Mouse (Mus musculus) midbrain, postnatal 0 days (tissue): ENCODE data around the gene Serpinc1. TPM values are rescaled to one million over a fixed set of nuclear protein-coding genes. Genes with fewer than 3 reads are reported as not detected.

Source experiments
- ATAC-seq: fragments of 200-750 bp; cut with Nextera tagmentation; 2 replicates; pipeline ENCODE4 v1.8.0; 2017; ENCODE audit warnings: moderate number of reproducible peaks, mild to moderate bottlenecking, moderate TSS enrichment, moderate library complexity; ENCODE audit not compliant: low FRiP score
- DNase-seq: peaks from one replicate; pipeline ENCODE4 v3.0.0-alpha.2; 2015; ENCODE audit warnings: low spot score
- H3K27ac ChIP-seq: fragments of 300-500 bp; sonication (generic); 2 replicates; pipeline ENCODE4 v1.5.1; 2014; ENCODE audit warnings: low read depth, mild to moderate bottlenecking, low read length, mixed read lengths
- H3K27me3 ChIP-seq: fragments of 300-500 bp; sonication (generic); 2 replicates; pipeline ENCODE4 v1.6.1; 2014; ENCODE audit warnings: low read length, control low read depth, mixed read lengths; ENCODE audit not compliant: insufficient read depth
- H3K36me3 ChIP-seq: fragments of 300-500 bp; sonication (generic); 2 replicates; pipeline ENCODE4 v1.6.1; 2014; ENCODE audit warnings: low read length, control low read depth, mixed read lengths; ENCODE audit not compliant: insufficient read depth
- H3K4me1 ChIP-seq: fragments of 300-500 bp; sonication (generic); 2 replicates; pipeline ENCODE4 v1.6.1; 2014; ENCODE audit warnings: mild to moderate bottlenecking, control low read depth, antibody characterized with exemption, low read length, mixed read lengths; ENCODE audit not compliant: insufficient read depth
- H3K4me2 ChIP-seq: fragments of 300-500 bp; sonication (generic); 2 replicates; pipeline ENCODE4 v1.6.1; 2014; ENCODE audit warnings: low read depth, mild to moderate bottlenecking, low read length, mixed read lengths; ENCODE audit not compliant: poor library complexity, severe bottlenecking
- H3K4me3 ChIP-seq: fragments of 300-500 bp; sonication (generic); 2 replicates; pipeline ENCODE4 v1.5.1; 2014; ENCODE audit warnings: low read depth, mild to moderate bottlenecking, low read length, moderate library complexity
- H3K9ac ChIP-seq: fragments of 300-500 bp; sonication (generic); replicated peaks from 2 replicates; pipeline ENCODE4 v1.6.1; 2014; ENCODE audit warnings: mild to moderate bottlenecking, low read length, moderate library complexity, mixed read lengths; ENCODE audit not compliant: poor library complexity, severe bottlenecking
- H3K9me3 ChIP-seq: fragments of 300-500 bp; sonication (generic); 2 replicates; pipeline ENCODE4 v1.6.1; 2016; ENCODE audit warnings: low read length, control low read depth
- CTCF ChIP-seq: IDR thresholded peaks from 2 replicates; pipeline ENCODE4 v1.5.1; 2016; ENCODE audit warnings: antibody characterized with exemption, mild to moderate bottlenecking
- WGBS: fragments of 180-500 bp; shearing (Covaris S2); extraction: QIAGEN DNeasy Blood & Tissue Kit; methylation state at CpG from one replicate; pipeline ENCODE4 v1.1.7; 2014; 5-methylcytosine and 5-hydroxymethylcytosine counted together
- polyA plus RNA-seq: library from polyadenylated mRNA; unstranded; fragments of >200 nt; fragmentation: Nextera tagmentation; extraction: Ambion mirVana; gene quantifications from 2 replicates; pipeline ENCODE4 v1.2.1, GENCODE M21; 2015
- total RNA-seq: library from RNA; depleted of rRNA; stranded (reverse); fragments of >200 nt; gene quantifications from 2 replicates; pipeline ENCODE4 v1.2.3, GENCODE M21; 2014

Serpinc1 gene
- total and polyA plus RNA-seq, 2 experiments from 2014 or later = 0.05 to 3.4 TPM

GRCm38 (mm10) chr1:161006471-161006870 is 28.1 kb downstream of the Serpinc1 start:
- 0 out of 2 replicates have a peak, but pooled peaks cover 2% of the 10 kb centered on the region for H3K36me3 ChIP-seq
- no peaks in the 10 kb centered on the region for H3K27me3 ChIP-seq
- H3K4me3 ChIP-seq = no peak overlapping the region
- no peak overlapping the region for H3K4me2 ChIP-seq
- H3K27ac ChIP-seq = no peak overlapping the region
- no peak overlapping the region for H3K9ac ChIP-seq
- 73% methylated on average over 5 of the region's 5 CpGs for WGBS
- DNase-seq (no peak), ATAC-seq (no peak)
- no peak for TF ChIP-seq CTCF
- no peaks in the 10 kb centered on the region for H3K9me3 ChIP-seq
- no peaks in the 10 kb centered on the region for H3K4me1 ChIP-seq

GRCm38 (mm10) chr1:161008038-161008437 is 29.7 kb downstream of the Serpinc1 start:
- 92% methylated on average over 2 of the region's 2 CpGs for WGBS
- no peak for TF ChIP-seq CTCF
- peaks cover 4% of the 10 kb centered on the region; the same call in 1 of the 2 replicates for H3K36me3 ChIP-seq
- no peaks in the 10 kb centered on the region for H3K4me1 ChIP-seq
- no peak overlapping the region for H3K4me2 ChIP-seq
- no peak overlapping the region for H3K9ac ChIP-seq
- H3K27ac ChIP-seq = no peak overlapping the region
- ATAC-seq = no peak
- DNase-seq = no peak
- no peaks in the 10 kb centered on the region for H3K9me3 ChIP-seq
- no peaks in the 10 kb centered on the region for H3K27me3 ChIP-seq
- H3K4me3 ChIP-seq = no peak overlapping the region

- H3K27me3 ChIP-seq = no peaks in the 10 kb centered on the region
- no peak overlapping the region for H3K27ac ChIP-seq
- no peak overlapping the region for H3K9ac ChIP-seq
- H3K4me1 ChIP-seq = no peaks in the 10 kb centered on the region
- ATAC-seq (no peak), DNase-seq (no peak)
- 92% methylated on average over 4 of the region's 4 CpGs for WGBS
- no peak overlapping the region for H3K4me3 ChIP-seq
- no peak for TF ChIP-seq CTCF
- peaks cover 2% of the 10 kb centered on the region; the same call in 1 of the 2 replicates for H3K36me3 ChIP-seq
- no peak overlapping the region for H3K4me2 ChIP-seq
- no peaks in the 10 kb centered on the region for H3K9me3 ChIP-seq
These were observed 32.1 kb downstream of the Serpinc1 start for GRCm38 (mm10) chr1:161010436-161010835.

- no peak overlapping the region for H3K27ac ChIP-seq
- H3K4me3 ChIP-seq = no peak overlapping the region
- peaks cover 28% of the 10 kb centered on the region for H3K36me3 ChIP-seq
- no peak overlapping the region for H3K9ac ChIP-seq
- no peak for TF ChIP-seq CTCF
- H3K9me3 ChIP-seq = no peaks in the 10 kb centered on the region
- no peak overlapping the region for H3K4me2 ChIP-seq
- no peak for DNase-seq
- 95% methylated on average over 2 of the region's 2 CpGs for WGBS
- no peaks in the 10 kb centered on the region for H3K27me3 ChIP-seq
- no peaks in the 10 kb centered on the region for H3K4me1 ChIP-seq
- no peak for ATAC-seq
These were observed 38.0 kb downstream of the Serpinc1 start for GRCm38 (mm10) chr1:161016378-161016777.

- Histone ChIP-seq H3K9ac (no peak overlapping the region), H3K27ac (no peak overlapping the region), H3K4me2 (no peak overlapping the region), H3K27me3 (no peaks in the 10 kb centered on the region), H3K36me3 (peaks cover 26% of the 10 kb centered on the region), H3K9me3 (no peaks in the 10 kb centered on the region), H3K4me3 (no peak overlapping the region), H3K4me1 (no peaks in the 10 kb centered on the region)
- ATAC-seq = no peak
- 97% methylated on average over 14 of the region's 14 CpGs for WGBS
- no peak for TF ChIP-seq CTCF
- DNase-seq = no peak
These were observed 41.7 kb downstream of the Serpinc1 start for GRCm38 (mm10) chr1:161020051-161020450.

GRCm38 (mm10) chr1:161025410-161026210 is 47.2 kb downstream of the Serpinc1 start:
- no peak for TF ChIP-seq CTCF
- no peak for ATAC-seq
- no peaks in the 10 kb centered on the region for H3K4me1 ChIP-seq
- H3K27me3 ChIP-seq = no peaks in the 10 kb centered on the region
- 88% methylated on average over 5 of the region's 5 CpGs for WGBS
- no peak overlapping the region for H3K9ac ChIP-seq
- H3K36me3 ChIP-seq = peaks cover 19% of the 10 kb centered on the region; the same call in 1 of the 2 replicates
- no peak overlapping the region for H3K27ac ChIP-seq
- no peak overlapping the region for H3K4me2 ChIP-seq
- no peaks in the 10 kb centered on the region for H3K9me3 ChIP-seq
- no peak overlapping the region for H3K4me3 ChIP-seq
- no peak for DNase-seq
